Mouse (Mus musculus) liver, adult 2 months (tissue): Measurements from ENCODE around the gene Pigg.

Experiments
- CTCF ChIP-seq: fragments of 200-500 bp; IDR thresholded peaks from 2 replicates; pipeline ENCODE4 v1.5.1; 2011; ENCODE audit warnings: low read depth, low read length, control low read depth
- POLR2A ChIP-seq: fragments of 200-500 bp; IDR thresholded peaks from 2 replicates; pipeline ENCODE4 v1.6.1; 2011; ENCODE audit warnings: low read length, control low read depth; ENCODE audit not compliant: insufficient read depth; ENCODE audit errors: extremely low read depth

GRCm38 (mm10) chr5:108269811-108270151 is 42.6 kb upstream of the Pigg start:
- no peak for TF ChIP-seq POLR2A
- TF ChIP-seq CTCF: no peak
